Mouse (Mus musculus) mesoderm, embryonic 11.5 days (tissue): ENCODE results near the gene Exosc8.
"Not testable (repeated sequence)": the region's sequence is repeated elsewhere in the genome, so short reads cannot be mapped to it uniquely, and the experiment has no call there.

Experiments
- DNase-seq: peaks from one replicate; pipeline ENCODE4 v3.0.0-alpha.2; 2012; ENCODE audit warnings: low read depth, low spot score

The Exosc8 gene

DNA sequence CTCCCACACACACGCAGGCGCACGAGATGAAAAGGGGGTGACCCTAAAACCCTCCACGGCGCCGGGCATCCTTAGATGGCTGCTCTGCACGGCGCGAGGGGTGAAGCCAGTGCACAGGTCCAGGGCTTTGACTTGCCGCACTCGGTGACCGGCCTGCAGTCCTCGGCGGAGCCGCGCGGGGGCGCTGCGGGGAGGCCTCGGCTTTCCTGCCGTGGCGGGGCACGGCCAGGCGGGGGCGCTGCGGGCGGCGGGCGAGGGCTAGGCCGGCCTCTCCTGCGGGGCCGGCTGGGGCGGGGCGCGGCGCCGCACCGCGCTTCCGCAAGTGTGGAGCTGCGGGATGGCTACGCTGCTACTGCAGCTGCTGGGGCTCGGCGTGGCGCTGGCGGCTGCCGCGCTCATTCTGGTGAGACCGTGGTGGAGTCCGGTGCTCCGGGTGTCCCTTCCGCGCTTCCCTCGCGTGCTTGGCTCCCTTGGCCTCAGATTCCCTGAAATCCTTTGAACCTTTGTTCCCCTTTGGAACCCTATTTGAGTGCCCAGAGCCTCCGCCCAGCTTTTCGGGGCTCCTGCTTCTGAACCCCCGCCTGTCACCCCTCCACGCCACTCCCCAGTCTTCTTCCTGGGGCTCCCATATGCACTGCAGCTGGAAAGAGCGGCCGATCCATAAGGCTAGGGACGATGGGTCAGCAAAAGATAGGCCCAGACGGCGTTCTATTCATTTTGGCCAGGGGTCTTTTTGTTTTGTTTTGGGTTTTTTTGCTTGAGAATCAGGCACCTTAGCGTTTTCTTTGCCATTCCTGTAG lies at the start of gene Exosc8, which contains the start of gene Alg5:
Gene Exosc8, minus strand, starts transcription at position 147 of the 800 bp plus-strand sequence.
Gene Alg5, plus strand, starts transcription at position 293 of the 800 bp plus-strand sequence.
- peak; percentile 81 for DNase-seq

- DNase-seq, result no peak
Observed at GRCm38 (mm10) chr3:54775989-54776631, 40.9 kb upstream of the Exosc8 start.

DNA sequence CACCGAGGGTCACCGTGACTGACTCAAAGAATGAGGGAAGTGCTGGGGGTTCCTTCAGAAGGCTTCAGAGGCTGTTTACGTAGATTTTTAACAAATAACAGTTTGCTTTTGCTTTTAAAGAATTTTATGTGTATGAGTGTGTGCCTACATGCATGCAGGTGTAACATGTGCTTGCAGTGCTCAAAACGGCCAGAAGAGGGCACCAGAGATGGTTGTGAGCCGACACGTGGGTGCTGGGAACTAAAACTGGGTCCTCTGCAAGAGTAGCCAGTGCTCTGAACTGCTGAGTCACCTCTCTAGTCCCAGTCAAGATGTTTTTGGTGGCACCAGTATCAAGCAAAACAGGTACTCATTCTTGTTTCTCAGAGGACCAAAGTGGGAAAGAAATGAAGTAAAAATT lies 38.4 kb upstream of the Exosc8 start:
- no peak for DNase-seq

- DNase-seq, result no peak
Observed at GRCm38 (mm10) chr3:54769349-54770275, 34.4 kb upstream of the Exosc8 start.

GRCm38 (mm10) chr3:54768592-54768991 lies 33.4 kb upstream of the Exosc8 start:
- DNase-seq, result no peak

GRCm38 (mm10) chr3:54766811-54767210 lies 31.6 kb upstream of the Exosc8 start:
- no peak for DNase-seq

DNA sequence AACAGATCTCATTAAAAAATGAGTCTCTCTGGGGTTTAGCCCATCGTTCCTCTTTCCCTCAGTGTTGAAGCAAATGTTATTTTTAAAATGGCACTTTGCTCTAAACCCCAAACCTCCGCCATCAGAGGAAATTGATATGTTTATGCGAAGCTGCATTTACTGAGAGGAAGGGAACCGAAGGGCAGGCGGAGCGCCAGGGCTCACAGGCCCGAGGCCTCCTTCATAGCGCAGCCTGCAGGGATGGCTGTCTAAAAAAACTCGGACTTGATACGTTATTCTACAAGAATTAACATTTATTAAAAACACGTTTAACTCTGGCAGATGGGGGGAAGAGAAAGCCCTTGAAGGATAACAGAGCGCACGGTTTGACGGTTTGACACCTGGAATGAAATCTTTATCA lies 30.8 kb upstream of the Exosc8 start:
- DNase-seq, result no peak

DNA sequence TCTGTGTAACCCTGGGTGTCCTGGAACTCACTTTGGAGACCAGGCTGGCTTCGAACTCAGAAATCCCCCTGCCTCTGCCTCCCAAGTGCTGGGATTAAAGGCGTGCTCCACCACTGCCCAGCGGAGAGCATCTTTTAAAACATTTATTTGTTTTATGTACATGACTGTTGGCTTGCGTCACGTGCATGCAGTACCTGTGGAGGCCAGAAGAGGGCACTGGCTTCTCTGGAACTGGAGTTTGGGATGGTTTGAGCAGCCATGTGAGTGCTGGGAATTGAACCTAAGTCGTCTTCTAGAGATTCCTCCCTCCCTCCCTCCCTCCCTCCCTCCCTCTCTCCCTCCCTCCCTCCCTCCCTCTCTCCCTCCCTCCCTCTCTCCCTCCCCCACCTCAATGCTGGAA lies 30.3 kb upstream of the Exosc8 start:
- DNase-seq, result not testable (repeated sequence)

DNA sequence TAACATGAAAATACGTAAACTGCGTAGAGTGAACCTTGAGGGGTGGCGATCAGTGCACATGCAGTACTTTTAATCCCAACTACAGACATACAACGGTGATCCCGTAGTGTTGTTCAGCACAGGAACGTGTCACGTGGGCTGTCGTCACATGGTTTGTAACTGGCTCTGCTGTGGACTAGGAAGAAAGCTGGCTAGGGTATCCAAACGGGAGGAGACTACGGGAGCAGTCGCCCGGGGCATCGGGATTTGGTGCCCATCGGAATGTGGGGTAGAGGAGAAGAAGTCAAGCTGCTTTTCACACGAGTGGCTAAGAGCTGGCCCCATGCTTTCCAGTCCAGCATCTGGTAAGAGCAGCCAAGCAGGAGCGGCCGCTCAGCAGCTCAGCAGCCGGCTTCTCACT lies 29.2 kb upstream of the Exosc8 start:
- DNase-seq, result no peak

DNA sequence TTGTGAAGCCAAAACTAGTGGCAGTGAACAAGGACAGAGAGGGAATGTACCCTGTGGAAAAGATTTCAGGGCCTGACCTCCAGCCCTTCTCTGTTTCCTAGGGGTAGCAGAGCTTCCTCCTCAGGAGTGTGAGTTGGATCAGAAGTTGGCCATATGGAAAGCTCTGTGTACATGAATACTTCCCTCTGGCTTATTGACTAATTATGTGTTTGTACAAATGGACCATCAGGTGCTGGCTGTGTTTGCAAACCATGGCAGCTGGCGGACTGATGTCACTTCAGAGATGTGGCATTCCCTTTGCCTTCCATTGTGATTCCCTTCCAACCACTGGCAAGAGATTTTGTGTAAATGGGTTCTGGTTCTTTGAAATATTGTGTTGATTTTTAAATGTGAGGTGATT lies 26.1 kb upstream of the Exosc8 start:
- no peak for DNase-seq

DNA sequence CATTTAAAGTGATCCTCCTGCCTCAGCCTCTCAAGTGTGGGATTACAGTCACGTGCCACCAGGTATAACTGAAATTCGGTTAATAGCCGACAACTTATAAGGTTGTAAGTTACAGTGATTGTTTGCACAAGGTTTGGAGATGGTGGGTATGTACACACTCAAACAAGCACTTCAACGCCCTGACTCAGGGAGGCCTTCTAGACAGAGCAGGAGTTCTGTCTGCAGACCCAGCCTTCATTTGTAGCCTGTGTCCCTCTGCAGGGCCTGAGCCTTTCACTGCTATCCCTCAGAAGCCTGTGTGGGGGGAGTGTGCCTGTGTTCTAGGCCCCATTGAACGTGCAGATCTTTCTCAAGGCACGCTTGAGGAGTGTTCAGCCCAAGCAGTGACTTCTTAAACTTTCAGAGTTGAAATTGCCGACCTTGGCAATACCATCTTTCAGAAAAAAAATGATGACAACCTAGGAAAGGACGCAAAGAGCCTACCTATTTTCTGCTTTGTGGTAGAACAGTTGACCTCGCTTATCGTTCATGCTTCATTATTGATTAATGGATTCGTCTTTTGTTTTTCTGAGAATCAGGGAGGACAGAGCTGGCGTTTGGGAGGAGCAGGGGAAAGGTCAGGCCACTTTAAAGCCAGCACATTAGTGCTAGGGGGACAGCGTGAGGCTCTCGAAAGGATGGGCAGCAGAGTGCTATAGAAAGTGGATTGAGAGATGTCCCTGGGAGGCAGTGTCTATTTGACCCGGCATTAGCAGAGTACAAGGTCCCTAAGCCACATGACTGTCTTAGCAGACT lies 25.3 kb upstream of the Exosc8 start:
- no peak for DNase-seq

- DNase-seq, result no peak
Observed at GRCm38 (mm10) chr3:54759211-54759610, 24.0 kb upstream of the Exosc8 start.

DNA sequence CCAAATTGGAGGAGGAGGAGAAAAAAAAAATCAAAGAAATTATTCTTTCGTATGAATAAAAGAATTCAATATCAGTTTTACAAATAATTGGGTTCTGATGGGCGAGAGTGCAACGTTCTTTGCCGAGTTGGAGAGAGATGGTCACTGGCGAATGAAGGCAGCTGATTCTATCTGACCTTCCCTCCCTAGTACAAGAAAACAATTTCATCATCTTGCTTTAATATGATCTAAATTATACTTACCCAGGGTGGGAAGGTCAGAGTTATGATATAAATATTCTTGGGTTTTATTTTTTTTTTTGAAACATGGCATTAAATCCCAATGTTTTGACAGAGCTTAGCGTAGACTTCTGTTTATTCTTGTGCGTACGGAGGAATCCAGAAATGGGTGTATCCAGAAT lies 22.3 kb upstream of the Exosc8 start:
- DNase-seq, result no peak

DNA sequence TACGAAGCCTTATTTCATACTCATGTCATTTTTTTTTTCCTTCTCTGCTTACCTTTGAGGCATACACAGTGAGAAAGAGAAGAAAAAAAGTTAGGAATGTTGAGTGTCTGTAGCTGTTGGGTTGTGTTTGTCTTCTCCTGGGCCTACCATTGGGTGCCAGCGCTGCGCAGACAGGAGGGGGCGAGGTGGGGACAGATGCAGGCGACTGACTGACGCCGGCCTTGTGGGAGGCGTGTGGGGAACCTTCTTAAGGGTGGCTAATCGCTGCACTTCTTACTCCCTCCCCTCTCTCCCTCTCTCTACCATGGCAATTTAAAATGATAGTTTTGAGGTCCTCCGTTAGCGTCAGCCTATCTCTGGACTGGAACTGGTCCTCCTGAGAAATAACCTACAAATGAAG lies 20.9 kb upstream of the Exosc8 start:
- DNase-seq, result no peak

DNA sequence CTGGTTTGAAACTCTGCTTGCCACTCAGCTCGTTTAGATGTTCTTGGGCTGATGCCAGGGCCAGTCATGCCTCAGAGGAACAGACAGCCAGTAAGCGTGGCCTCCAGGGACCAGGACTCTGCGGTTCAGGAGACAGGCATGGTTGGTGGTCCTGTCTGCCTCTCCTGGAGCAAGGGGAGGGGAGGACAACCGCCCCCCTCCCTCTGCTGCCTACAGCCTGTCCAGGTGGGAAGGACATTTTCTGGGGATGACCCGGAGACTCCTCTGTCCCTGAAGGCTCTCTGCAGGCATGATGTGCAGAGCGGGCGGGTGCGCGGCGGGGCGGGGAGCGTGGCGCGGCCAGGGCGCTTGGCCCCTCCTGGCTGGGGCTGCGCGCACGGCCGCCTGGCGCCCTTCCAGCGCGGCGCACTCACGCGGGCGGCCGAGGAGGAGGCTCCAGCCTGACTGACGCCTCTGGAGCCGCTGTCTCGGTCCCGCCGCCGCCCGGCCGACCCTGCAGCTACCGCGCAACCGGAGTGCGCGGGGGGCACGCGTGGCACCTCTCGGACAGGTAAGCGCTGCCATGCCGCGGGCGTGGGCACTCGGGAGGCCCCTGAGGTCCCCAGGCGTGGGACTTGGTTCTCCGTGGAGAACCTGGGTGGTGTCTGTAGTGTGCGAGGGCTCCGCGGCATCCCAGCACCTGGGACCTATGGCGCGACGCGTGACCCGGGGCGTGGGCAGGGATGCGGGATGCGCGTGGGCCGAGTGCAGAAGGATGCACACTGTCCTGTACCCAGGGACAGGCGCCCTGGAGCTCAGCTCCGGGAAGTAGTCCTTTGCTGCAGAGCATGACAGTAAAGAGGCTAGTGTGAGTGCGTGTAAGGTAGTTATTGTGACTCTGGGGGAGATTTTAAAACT lies 20.2 kb upstream of the Exosc8 start, which contains the start of gene Smad9:
Gene Smad9, plus strand, starts transcription at position 438 of the 897 bp plus-strand sequence.
- peak; percentile 51 for DNase-seq

GRCm38 (mm10) chr3:54753411-54753810 lies 18.2 kb upstream of the Exosc8 start:
- DNase-seq, result no peak

- DNase-seq, result no peak
Observed at GRCm38 (mm10) chr3:54745799-54746198, 10.6 kb upstream of the Exosc8 start.

GRCm38 (mm10) chr3:54741965-54742364 lies 6.8 kb upstream of the Exosc8 start:
- no peak for DNase-seq

GRCm38 (mm10) chr3:54737317-54737716 lies 2.1 kb upstream of the Exosc8 start:
- DNase-seq, result no peak
